7 mouse cellular contexts compared by ENCODE assay signal in the genomic region with DNA sequence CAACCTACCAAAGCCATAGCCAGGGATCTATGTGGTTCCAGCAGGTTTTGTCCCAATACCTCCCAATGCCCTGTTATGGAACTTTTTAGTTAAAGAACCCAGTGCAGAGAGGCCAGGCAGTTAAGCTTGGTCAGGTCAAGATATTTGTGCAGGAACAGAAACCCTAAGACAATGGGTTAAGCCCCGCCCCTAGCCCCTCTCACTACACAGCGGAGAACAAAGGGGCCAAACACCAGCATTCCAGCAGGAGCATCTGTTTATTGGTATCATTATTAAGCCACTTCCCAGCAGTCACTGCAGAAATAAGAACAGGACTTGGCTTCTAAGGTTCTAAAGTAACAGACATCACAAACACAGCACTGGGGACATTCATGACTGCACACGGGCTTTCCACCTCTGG. TPM values are rescaled to one million over a fixed set of nuclear protein-coding genes. Genes with fewer than 3 reads are reported as not detected.
DNase-seq lines count a peak whose midpoint lies in the region; ATAC-seq and TF ChIP-seq lines count a peak whose summit lies in the region.

No protein-coding gene starts in this region.

- H3K27ac ChIP-seq in kidney, embryonic 15.5 days, result peak overlapping the region; percentile 71
- H3K27ac ChIP-seq in embryonic facial prominence, embryonic 10.5 days (replicated peaks), result peak overlapping the region; percentile 77
- no peak overlapping the region for H3K27ac ChIP-seq in intestine, embryonic 14.5 days (ENCODE audit: low read depth)
- H3K27ac ChIP-seq in midbrain, postnatal 0 days (ENCODE audit: low read depth, low read length), result 0 out of 2 replicates have a peak overlapping the region, but pooled peaks have one; percentile 60

- H3K4me2 ChIP-seq in kidney, embryonic 15.5 days, result peak overlapping the region; percentile 77
- peak overlapping the region; percentile 75 for H3K4me2 ChIP-seq in intestine, embryonic 14.5 days (ENCODE audit: low read length)
- no peak overlapping the region for H3K4me2 ChIP-seq in midbrain, postnatal 0 days (ENCODE audit: low read depth, low read length, poor library complexity, severe bottlenecking)

- no peaks in the 10 kb centered on the region for H3K36me3 ChIP-seq in kidney, embryonic 15.5 days
- H3K36me3 ChIP-seq in embryonic facial prominence, embryonic 10.5 days (replicated peaks), result no peaks in the 10 kb centered on the region
- H3K36me3 ChIP-seq in intestine, embryonic 14.5 days (ENCODE audit: control insufficient read depth, insufficient read depth, low read length), result no peaks in the 10 kb centered on the region
- peaks cover 16% of the 10 kb centered on the region for H3K36me3 ChIP-seq in midbrain, postnatal 0 days (ENCODE audit: insufficient read depth, low read length)

- 84% methylated on average over 3 of the region's 3 CpGs for WGBS in kidney, embryonic 15.5 days
- 80% methylated on average over 3 of the region's 3 CpGs for WGBS in embryonic facial prominence, embryonic 10.5 days
- WGBS in intestine, embryonic 14.5 days, result 77% methylated on average over 3 of the region's 3 CpGs
- WGBS in midbrain, postnatal 0 days, result 78% methylated on average over 3 of the region's 3 CpGs

- no peak for ATAC-seq in kidney, embryonic 15.5 days (replicated peaks; ENCODE audit: low FRiP score)
- ATAC-seq in intestine, embryonic 14.5 days (replicated peaks; ENCODE audit: low FRiP score, low TSS enrichment, low read depth), result no peak
- no peak for ATAC-seq in midbrain, postnatal 0 days (ENCODE audit: low FRiP score)

- H3K27me3 ChIP-seq in kidney, embryonic 15.5 days, result no peaks in the 10 kb centered on the region
- H3K27me3 ChIP-seq in embryonic facial prominence, embryonic 10.5 days (replicated peaks; ENCODE audit: low read depth, poor library complexity, severe bottlenecking), result peaks cover 11% of the 10 kb centered on the region; the same call in 1 of the 2 replicates
- no peaks in the 10 kb centered on the region for H3K27me3 ChIP-seq in intestine, embryonic 14.5 days (replicated peaks; ENCODE audit: control insufficient read depth, insufficient read depth, low read length)
- no peaks in the 10 kb centered on the region for H3K27me3 ChIP-seq in midbrain, postnatal 0 days (ENCODE audit: insufficient read depth, low read length)

- no peak overlapping the region for H3K4me3 ChIP-seq in kidney, embryonic 15.5 days (replicated peaks)
- H3K4me3 ChIP-seq in embryonic facial prominence, embryonic 10.5 days, result peak overlapping the region; percentile 63; the same call in 1 of the 2 replicates
- no peak overlapping the region for H3K4me3 ChIP-seq in intestine, embryonic 14.5 days (ENCODE audit: low read depth, low read length)
- H3K4me3 ChIP-seq in midbrain, postnatal 0 days (ENCODE audit: low read depth, low read length), result no peak overlapping the region

- H3K9ac ChIP-seq in kidney, embryonic 15.5 days, result no peak overlapping the region
- no peak overlapping the region for H3K9ac ChIP-seq in intestine, embryonic 14.5 days (ENCODE audit: low read length)
- no peak overlapping the region for H3K9ac ChIP-seq in midbrain, postnatal 0 days (replicated peaks; ENCODE audit: low read length, poor library complexity, severe bottlenecking)

- H3K9me3 ChIP-seq in kidney, embryonic 15.5 days (replicated peaks), result 0 out of 2 replicates have a peak, but pooled peaks cover 5% of the 10 kb centered on the region
- 0 out of 2 replicates have a peak, but pooled peaks cover 3% of the 10 kb centered on the region for H3K9me3 ChIP-seq in embryonic facial prominence, embryonic 10.5 days
- H3K9me3 ChIP-seq in intestine, embryonic 14.5 days (ENCODE audit: control insufficient read depth, low read length), result 0 out of 2 replicates have a peak, but pooled peaks cover 4% of the 10 kb centered on the region
- H3K9me3 ChIP-seq in midbrain, postnatal 0 days (ENCODE audit: low read length), result no peaks in the 10 kb centered on the region

- no peak for TF ChIP-seq CTCF in midbrain, postnatal 0 days (IDR thresholded peaks at IDR 0.05)

- no peak for DNase-seq in kidney, postnatal 36 days
- no peak for DNase-seq in embryonic facial prominence, embryonic 10.5 days (ENCODE audit: low spot score)
- no peak for DNase-seq in intestine, embryonic 14.5 days (ENCODE audit: low spot score)
- no peak for DNase-seq in midbrain, postnatal 0 days (ENCODE audit: low spot score)
- no peak for DNase-seq in urinary bladder, adult 18-20 months (ENCODE audit: low spot score in 2 of 2)
- DNase-seq in gastrocnemius, postnatal 10 days, result no peak

- H3K4me1 ChIP-seq in kidney, embryonic 15.5 days, result peaks cover 21% of the 10 kb centered on the region
- peaks cover 19% of the 10 kb centered on the region for H3K4me1 ChIP-seq in embryonic facial prominence, embryonic 10.5 days
- H3K4me1 ChIP-seq in intestine, embryonic 14.5 days (replicated peaks; ENCODE audit: control insufficient read depth, insufficient read depth, low read length), result peaks cover 8% of the 10 kb centered on the region; the same call in 1 of the 2 replicates
- no peaks in the 10 kb centered on the region for H3K4me1 ChIP-seq in midbrain, postnatal 0 days (ENCODE audit: insufficient read depth, low read length)

RNA-seq across cellular contexts. Expression of a gene that starts 27.4 kb away (rescaled TPM):
- 18.4 and 18.6 TPM in 2 replicates for polyA plus RNA-seq in kidney, embryonic 15.5 days (2015; fragmentation: Nextera tagmentation; extraction: Ambion mirVana)
- 1.7 and 2.6 TPM in 2 replicates for polyA plus RNA-seq in embryonic facial prominence, embryonic 10.5 days (2016; fragmentation: Nextera tagmentation; extraction: Ambion mirVana)
- polyA plus RNA-seq in intestine, embryonic 14.5 days (2014; fragmentation: Nextera tagmentation; extraction: Ambion mirVana), result 11.4 and 12.4 TPM in 2 replicates
- total RNA-seq in midbrain, postnatal 0 days (2014; rRNA removed), result 2.1 and 7.2 TPM in 2 replicates
- polyA plus RNA-seq in midbrain, postnatal 0 days (2015; fragmentation: Nextera tagmentation; extraction: Ambion mirVana), result 6.8 and 8.3 TPM in 2 replicates
- total RNA-seq in gastrocnemius, postnatal 10 days (2021), result 100 to 1,000 TPM; 324 to 400 TPM

RNA-seq across cellular contexts. Expression of a gene that starts 36.5 kb away (rescaled TPM):
- polyA plus RNA-seq in kidney, embryonic 15.5 days (2015; fragmentation: Nextera tagmentation; extraction: Ambion mirVana), result 18.4 and 18.7 TPM in 2 replicates
- polyA plus RNA-seq in embryonic facial prominence, embryonic 10.5 days (2016; fragmentation: Nextera tagmentation; extraction: Ambion mirVana), result 7.1 and 7.2 TPM in 2 replicates
- polyA plus RNA-seq in intestine, embryonic 14.5 days (2014; fragmentation: Nextera tagmentation; extraction: Ambion mirVana), result 13.9 and 15.6 TPM in 2 replicates
- 30.6 and 32.1 TPM in 2 replicates for total RNA-seq in midbrain, postnatal 0 days (2014; rRNA removed)
- 22.0 and 24.5 TPM in 2 replicates for polyA plus RNA-seq in midbrain, postnatal 0 days (2015; fragmentation: Nextera tagmentation; extraction: Ambion mirVana)
- total RNA-seq in gastrocnemius, postnatal 10 days (2021), result 10 to 100 TPM; 11.3 to 11.7 TPM
